Mouse (Mus musculus) intestine, embryonic 16.5 days (tissue): ENCODE measurements around the gene Bahd1. TPM values are rescaled to one million over a fixed set of nuclear protein-coding genes. Genes with fewer than 3 reads are reported as not detected.
A peak's percentile ranks its signal among the peaks of the same experiment; 100 is the strongest.

Experiments
- ATAC-seq: fragments of 200-750 bp; cut with Nextera tagmentation; 2 replicates; pipeline ENCODE4 v1.8.0; 2017; ENCODE audit warnings: moderate TSS enrichment, moderate library complexity
- H3K27ac ChIP-seq: fragments of 300-500 bp; sonication (generic); 2 replicates; pipeline ENCODE4 v1.5.1; 2014; ENCODE audit warnings: mild to moderate bottlenecking, low read length
- H3K27me3 ChIP-seq: fragments of 300-500 bp; sonication (generic); replicated peaks from 2 replicates; pipeline ENCODE4 v1.6.1; 2014; ENCODE audit warnings: low read length, control low read depth, mixed read lengths; ENCODE audit not compliant: control insufficient read depth, insufficient read depth
- H3K36me3 ChIP-seq: fragments of 300-500 bp; sonication (generic); 2 replicates; pipeline ENCODE4 v1.6.1; 2014; ENCODE audit warnings: low read length, control low read depth; ENCODE audit not compliant: control insufficient read depth, insufficient read depth
- H3K4me1 ChIP-seq: fragments of 300-500 bp; sonication (generic); 2 replicates; pipeline ENCODE4 v1.6.1; 2014; ENCODE audit warnings: low read length, control low read depth, mixed read lengths; ENCODE audit not compliant: control insufficient read depth, insufficient read depth
- H3K4me2 ChIP-seq: fragments of 300-500 bp; sonication (generic); 2 replicates; pipeline ENCODE4 v1.6.1; 2014; ENCODE audit warnings: low read depth, low read length, control low read depth
- H3K4me3 ChIP-seq: fragments of 300-500 bp; sonication (generic); 2 replicates; pipeline ENCODE4 v1.5.1; 2014; ENCODE audit warnings: mild to moderate bottlenecking, low read length
- H3K9ac ChIP-seq: fragments of 300-500 bp; sonication (generic); 2 replicates; pipeline ENCODE4 v1.6.1; 2014; ENCODE audit warnings: low read depth, low read length
- H3K9me3 ChIP-seq: fragments of 300-500 bp; sonication (generic); 2 replicates; pipeline ENCODE4 v1.6.1; 2016; ENCODE audit warnings: low read length, control low read depth; ENCODE audit not compliant: control insufficient read depth
- WGBS: fragments of 180-500 bp; shearing (Covaris S2); extraction: QIAGEN DNeasy Blood & Tissue Kit; methylation state at CpG from one replicate; pipeline ENCODE4 v1.1.7; 2014; 5-methylcytosine and 5-hydroxymethylcytosine counted together
- polyA plus RNA-seq: library from polyadenylated mRNA; unstranded; fragments of >200 nt; fragmentation: Nextera tagmentation; extraction: Ambion mirVana; gene quantifications from 2 replicates; pipeline ENCODE4 v1.2.1, GENCODE M21; 2015

Bahd1 gene
- polyA plus RNA-seq, 1 experiment from 2014 or later, result 3.6 TPM

DNA sequence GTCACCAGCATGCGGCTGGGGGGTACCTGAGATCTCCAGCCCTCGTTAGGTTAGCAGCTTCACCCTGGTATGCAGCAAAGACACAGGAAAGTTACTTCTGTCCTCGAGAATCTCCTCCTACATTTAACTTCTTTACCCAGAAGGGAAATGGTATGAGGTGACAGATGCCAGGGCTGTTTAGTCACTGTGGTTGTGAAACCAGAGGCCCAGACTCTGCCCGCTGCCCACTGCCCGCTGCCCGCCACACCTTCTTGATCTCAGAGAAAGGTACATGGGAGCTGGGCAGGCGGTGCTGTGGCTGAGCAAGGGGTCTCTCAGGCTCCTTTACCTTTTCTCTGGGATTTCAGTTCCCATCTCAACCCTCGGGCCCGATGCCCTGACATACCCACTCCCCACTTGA is 23.7 kb upstream of the Bahd1 start:
- H3K9me3 ChIP-seq, result no peaks in the 10 kb centered on the region
- no peak overlapping the region for H3K4me3 ChIP-seq
- H3K9ac ChIP-seq, result no peak overlapping the region
- H3K36me3 ChIP-seq, result no peaks in the 10 kb centered on the region; the same call in 1 of the 2 replicates
- WGBS, result 94% methylated on average over 9 of the region's 9 CpGs
- no peak for ATAC-seq
- H3K4me2 ChIP-seq, result no peak overlapping the region
- H3K4me1 ChIP-seq, result no peaks in the 10 kb centered on the region
- H3K27me3 ChIP-seq, result no peaks in the 10 kb centered on the region
- H3K27ac ChIP-seq, result no peak overlapping the region

DNA sequence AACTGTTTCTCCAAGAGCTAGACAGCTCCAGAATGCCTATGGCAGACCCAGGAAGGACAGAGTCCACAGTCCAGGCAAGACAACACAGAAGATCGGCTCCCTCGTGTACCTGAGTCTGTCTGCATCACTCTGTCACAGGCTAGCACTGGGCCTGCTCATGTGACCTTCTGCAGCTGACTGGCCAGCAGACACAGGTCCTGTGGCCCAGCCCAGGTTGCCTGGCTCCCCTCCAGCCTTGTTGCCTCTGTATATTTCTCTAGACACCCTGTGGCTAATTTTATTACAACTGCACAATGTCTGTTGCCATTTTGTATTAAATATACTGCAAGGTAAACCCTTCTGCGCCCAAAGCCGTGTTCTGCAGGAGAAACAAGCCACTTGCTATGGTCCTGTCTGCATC is 19.2 kb upstream of the Bahd1 start:
- 70% methylated on average over 4 of the region's 4 CpGs for WGBS
- 0 out of 2 replicates have a peak, but pooled peaks cover 2% of the 10 kb centered on the region for H3K27me3 ChIP-seq
- no peak overlapping the region for H3K9ac ChIP-seq
- H3K36me3 ChIP-seq, result no peaks in the 10 kb centered on the region
- H3K4me3 ChIP-seq, result no peak overlapping the region
- H3K27ac ChIP-seq, result no peak overlapping the region
- no peaks in the 10 kb centered on the region for H3K9me3 ChIP-seq
- H3K4me2 ChIP-seq, result no peak overlapping the region
- no peak for ATAC-seq
- H3K4me1 ChIP-seq, result peaks cover 3% of the 10 kb centered on the region; the same call in 1 of the 2 replicates

- 85% methylated on average over 5 of the region's 5 CpGs for WGBS
- H3K27me3 ChIP-seq, result 0 out of 2 replicates have a peak, but pooled peaks cover 2% of the 10 kb centered on the region
- no peaks in the 10 kb centered on the region for H3K36me3 ChIP-seq
- no peak overlapping the region for H3K27ac ChIP-seq
- H3K9me3 ChIP-seq, result no peaks in the 10 kb centered on the region
- ATAC-seq, result no peak
- no peak overlapping the region for H3K9ac ChIP-seq
- H3K4me2 ChIP-seq, result no peak overlapping the region
- no peak overlapping the region for H3K4me3 ChIP-seq
- H3K4me1 ChIP-seq, result peaks cover 3% of the 10 kb centered on the region; the same call in 1 of the 2 replicates
Measured at GRCm38 (mm10) chr2:118881956-118882355, 18.2 kb upstream of the Bahd1 start.

DNA sequence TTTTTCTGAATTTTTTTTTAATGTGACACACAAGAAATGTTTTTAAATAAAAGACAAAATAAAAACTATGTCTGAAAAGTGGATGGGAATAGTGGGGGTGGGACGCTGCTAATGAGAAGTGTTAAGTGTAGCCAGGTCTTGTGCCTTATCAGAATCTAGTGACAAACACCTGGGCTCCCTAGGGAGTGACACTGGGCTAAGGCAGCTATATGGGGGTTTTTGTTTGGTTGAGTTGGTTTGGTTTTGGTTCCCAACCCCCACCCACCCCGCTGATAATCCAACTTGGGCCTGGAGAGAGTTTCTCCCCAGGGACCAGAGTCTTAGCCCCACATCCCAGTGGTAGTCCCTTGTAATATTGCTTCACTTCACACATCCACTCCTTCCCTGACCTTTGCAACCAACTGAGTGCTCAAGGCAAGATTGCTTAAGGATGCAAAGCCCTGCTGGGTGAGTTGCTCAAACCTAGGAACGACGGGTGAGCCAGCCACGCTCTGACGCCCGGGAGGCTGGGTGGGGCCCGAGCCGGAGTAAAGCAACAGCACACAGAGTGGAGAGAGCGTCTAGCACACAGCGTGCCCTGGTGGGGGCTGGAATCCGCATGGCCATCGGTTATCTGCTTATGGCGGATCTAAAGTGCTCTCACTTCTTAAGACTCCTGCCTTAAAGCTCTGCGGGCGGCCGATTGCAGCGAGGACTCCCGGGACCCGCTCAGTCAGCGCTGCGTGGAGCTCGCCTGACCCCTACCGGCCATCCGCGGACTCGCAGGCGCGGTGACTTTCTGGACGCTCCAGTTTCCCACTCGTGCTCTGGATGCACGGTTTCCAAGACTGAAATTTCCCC is 17.1 kb upstream of the Bahd1 start:
- Histone ChIP-seq H3K9me3 (no peaks in the 10 kb centered on the region), H3K4me1 (peaks cover 7% of the 10 kb centered on the region; the same call in 1 of the 2 replicates), H3K27ac (no peak overlapping the region), H3K4me3 (peak overlapping the region; percentile 40), H3K27me3 (0 out of 2 replicates have a peak, but pooled peaks cover 2% of the 10 kb centered on the region), H3K36me3 (no peaks in the 10 kb centered on the region), H3K9ac (peak overlapping the region; percentile 63), H3K4me2 (peak overlapping the region; percentile 63)
- peak; percentile 90 for ATAC-seq
- WGBS, result 3% methylated on average over 32 of the region's 32 CpGs

- Histone ChIP-seq H3K27ac (no peak overlapping the region), H3K36me3 (no peaks in the 10 kb centered on the region; the same call in 1 of the 2 replicates), H3K9me3 (no peaks in the 10 kb centered on the region), H3K9ac (no peak overlapping the region), H3K4me1 (peaks cover 7% of the 10 kb centered on the region; the same call in 1 of the 2 replicates), H3K4me3 (no peak overlapping the region), H3K27me3 (0 out of 2 replicates have a peak, but pooled peaks cover 2% of the 10 kb centered on the region), H3K4me2 (peak overlapping the region; percentile 9; the same call in 1 of the 2 replicates)
- WGBS, result 61% methylated on average over 13 of the region's 13 CpGs
- ATAC-seq, result no peak
Measured at GRCm38 (mm10) chr2:118887440-118887839, 12.7 kb upstream of the Bahd1 start.

DNA sequence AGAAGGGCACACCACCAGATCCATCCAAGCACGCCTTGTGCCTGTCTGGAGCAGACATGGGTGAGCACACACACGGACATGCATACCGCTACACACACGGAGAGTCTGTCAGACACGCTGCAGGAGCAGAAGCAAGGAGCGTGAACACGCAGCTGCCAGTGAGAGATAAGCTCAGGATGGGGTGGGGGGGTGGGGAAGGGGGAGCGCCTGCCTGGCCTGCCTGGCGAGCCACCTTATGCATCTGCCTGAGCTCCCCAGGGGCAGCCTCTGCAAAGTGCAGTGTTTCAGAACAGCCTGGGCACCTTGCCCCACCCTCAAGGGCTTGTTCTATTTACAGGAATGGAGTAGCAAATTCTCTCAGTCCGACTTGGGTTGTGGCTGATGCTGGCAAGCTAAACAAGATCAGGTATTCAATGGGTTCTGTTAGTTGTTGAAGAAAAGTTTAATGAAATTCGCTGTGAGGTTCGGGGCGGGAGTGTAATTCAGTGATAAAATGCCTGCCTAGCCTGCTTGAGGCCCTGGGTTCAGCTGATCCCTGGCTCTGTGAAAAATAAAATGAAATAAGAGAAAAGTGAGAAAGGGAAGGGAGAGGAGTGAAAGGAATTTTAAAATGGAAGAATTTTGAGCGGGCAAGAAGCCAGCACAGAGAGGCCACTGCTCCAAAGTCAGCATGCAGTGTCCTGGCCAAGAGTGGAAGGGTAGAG is 12.2 kb upstream of the Bahd1 start:
- no peak overlapping the region for H3K4me3 ChIP-seq
- no peak overlapping the region for H3K9ac ChIP-seq
- no peak overlapping the region for H3K27ac ChIP-seq
- H3K4me2 ChIP-seq, result peak overlapping the region; percentile 9; the same call in 1 of the 2 replicates
- peaks cover 5% of the 10 kb centered on the region; the same call in 1 of the 2 replicates for H3K4me1 ChIP-seq
- 27% methylated on average over 14 of the region's 14 CpGs for WGBS
- peak; percentile 24; the same call in 1 of the 2 replicates for ATAC-seq
- H3K36me3 ChIP-seq, result no peaks in the 10 kb centered on the region; the same call in 1 of the 2 replicates
- H3K27me3 ChIP-seq, result 0 out of 2 replicates have a peak, but pooled peaks cover 2% of the 10 kb centered on the region
- no peaks in the 10 kb centered on the region for H3K9me3 ChIP-seq

- Histone ChIP-seq H3K4me1 (0 out of 2 replicates have a peak, but pooled peaks cover 4% of the 10 kb centered on the region), H3K4me3 (no peak overlapping the region), H3K9ac (no peak overlapping the region), H3K9me3 (no peaks in the 10 kb centered on the region), H3K27me3 (peaks cover 15% of the 10 kb centered on the region), H3K4me2 (no peak overlapping the region), H3K36me3 (no peaks in the 10 kb centered on the region; the same call in 1 of the 2 replicates), H3K27ac (no peak overlapping the region)
- ATAC-seq, result no peak
- WGBS, result 82% methylated on average over 4 of the region's 4 CpGs
Measured at GRCm38 (mm10) chr2:118891173-118891572, 9.0 kb upstream of the Bahd1 start.

- Histone ChIP-seq H3K9me3 (no peaks in the 10 kb centered on the region), H3K27me3 (peaks cover 53% of the 10 kb centered on the region), H3K4me3 (peak overlapping the region; percentile 51), H3K36me3 (no peaks in the 10 kb centered on the region), H3K27ac (no peak overlapping the region), H3K4me2 (peak overlapping the region; percentile 59), H3K4me1 (peaks cover 10% of the 10 kb centered on the region), H3K9ac (peak overlapping the region; percentile 52)
- WGBS, result 2% methylated on average over 38 of the region's 38 CpGs
- peak; percentile 6 for ATAC-seq
Measured at GRCm38 (mm10) chr2:118895990-118896913, 3.9 kb upstream of the Bahd1 start.
